Mouse (Mus musculus) intestine, embryonic 14.5 days (tissue): ENCODE measurements at regions not wholly inside any gene's neighbourhood (a gene's known extent, or its start where the extent isn't known, plus 50 kb on each side); places are given as distances from the start of the nearest gene placed in this dataset.

Experiments
- ATAC-seq: fragments of 200-750 bp; cut with Nextera tagmentation; replicated peaks from 2 replicates; pipeline ENCODE4 v1.8.0; 2017; ENCODE audit warnings: low read depth, moderate number of reproducible peaks, moderate TSS enrichment, moderate library complexity; ENCODE audit not compliant: low FRiP score, low TSS enrichment
- DNase-seq: peaks from one replicate; pipeline ENCODE4 v3.0.0-alpha.2; 2018; ENCODE audit warnings: low spot score
- H3K27ac ChIP-seq: fragments of 300-500 bp; sonication (generic); 2 replicates; pipeline ENCODE4 v1.5.1; 2014; ENCODE audit warnings: low read depth, mild to moderate bottlenecking, control low read depth
- H3K27me3 ChIP-seq: fragments of 300-500 bp; sonication (generic); replicated peaks from 2 replicates; pipeline ENCODE4 v1.6.1; 2014; ENCODE audit warnings: low read length, control low read depth; ENCODE audit not compliant: control insufficient read depth, insufficient read depth
- H3K36me3 ChIP-seq: fragments of 300-500 bp; sonication (generic); 2 replicates; pipeline ENCODE4 v1.6.1; 2014; ENCODE audit warnings: low read length, control low read depth; ENCODE audit not compliant: control insufficient read depth, insufficient read depth
- H3K4me1 ChIP-seq: fragments of 300-500 bp; sonication (generic); replicated peaks from 2 replicates; pipeline ENCODE4 v1.6.1; 2014; ENCODE audit warnings: low read length, control low read depth, mixed read lengths; ENCODE audit not compliant: control insufficient read depth, insufficient read depth
- H3K4me2 ChIP-seq: fragments of 300-500 bp; sonication (generic); 2 replicates; pipeline ENCODE4 v1.6.1; 2014; ENCODE audit warnings: low read length
- H3K4me3 ChIP-seq: fragments of 300-500 bp; sonication (generic); 2 replicates; pipeline ENCODE4 v1.5.1; 2014; ENCODE audit warnings: low read depth, low read length, control low read depth, mixed read lengths
- H3K9ac ChIP-seq: fragments of 300-500 bp; sonication (generic); 2 replicates; pipeline ENCODE4 v1.6.1; 2014; ENCODE audit warnings: mild to moderate bottlenecking, low read length
- H3K9me3 ChIP-seq: fragments of 300-500 bp; sonication (generic); 2 replicates; pipeline ENCODE4 v1.6.1; 2016; ENCODE audit warnings: low read length, control low read depth; ENCODE audit not compliant: control insufficient read depth
- WGBS: fragments of 180-500 bp; shearing (Covaris S2); extraction: QIAGEN DNeasy Blood & Tissue Kit; methylation state at CpG from one replicate; pipeline ENCODE4 v1.1.7; 2014; 5-methylcytosine and 5-hydroxymethylcytosine counted together

DNA sequence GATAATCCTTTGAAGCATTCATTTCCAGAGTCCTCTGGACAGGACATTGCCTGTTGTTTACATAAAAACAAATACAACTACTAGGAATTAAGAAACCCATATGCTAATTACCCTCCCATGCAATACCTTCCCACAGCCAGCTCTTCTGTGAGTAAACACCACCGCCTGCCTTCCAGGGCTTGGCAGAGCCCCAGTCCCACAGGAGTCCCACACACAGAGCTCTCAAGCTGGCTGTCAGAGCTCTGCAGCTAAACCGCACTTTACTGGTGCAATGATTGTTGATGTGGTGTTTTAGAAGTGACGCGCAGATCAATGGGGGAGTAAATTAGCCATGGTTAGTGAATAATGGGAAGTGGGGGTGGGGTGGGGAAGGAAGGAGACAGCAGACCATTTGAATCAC, 159.6 kb upstream of the Cd180 start:
- H3K4me2 ChIP-seq = no peak overlapping the region
- H3K9ac ChIP-seq = no peak overlapping the region
- no peaks in the 10 kb centered on the region for H3K27me3 ChIP-seq
- 22% methylated on average over 4 of the region's 4 CpGs for WGBS
- no peak overlapping the region for H3K4me3 ChIP-seq
- peak overlapping the region; percentile 7; the same call in 1 of the 2 replicates for H3K27ac ChIP-seq
- no peaks in the 10 kb centered on the region for H3K36me3 ChIP-seq
- H3K9me3 ChIP-seq = no peaks in the 10 kb centered on the region
- DNase-seq (no peak), ATAC-seq (no peak)
- H3K4me1 ChIP-seq = peaks cover 7% of the 10 kb centered on the region

GRCm38 (mm10) chr13:102537424-102538242, 155.7 kb upstream of the Cd180 start:
- 14% methylated on average over 19 of the region's 19 CpGs for WGBS
- no peak overlapping the region; the same call in 1 of the 2 replicates for H3K9ac ChIP-seq
- H3K4me2 ChIP-seq = peak overlapping the region; percentile 46
- H3K27ac ChIP-seq = peak overlapping the region; percentile 10
- H3K9me3 ChIP-seq = no peaks in the 10 kb centered on the region
- peak; percentile 67 for DNase-seq
- peak; percentile 58; the same call in 1 of the 2 replicates for ATAC-seq
- peaks cover 7% of the 10 kb centered on the region for H3K4me1 ChIP-seq
- H3K27me3 ChIP-seq = no peaks in the 10 kb centered on the region
- H3K4me3 ChIP-seq = peak overlapping the region; percentile 19; the same call in 1 of the 2 replicates
- no peaks in the 10 kb centered on the region for H3K36me3 ChIP-seq

GRCm38 (mm10) chr13:102540436-102540835, 152.9 kb upstream of the Cd180 start:
- no peak overlapping the region for H3K27ac ChIP-seq
- 73% methylated on average over 4 of the region's 4 CpGs for WGBS
- DNase-seq (no peak), ATAC-seq (no peak)
- H3K27me3 ChIP-seq = no peaks in the 10 kb centered on the region
- no peak overlapping the region for H3K9ac ChIP-seq
- no peaks in the 10 kb centered on the region for H3K9me3 ChIP-seq
- peaks cover 7% of the 10 kb centered on the region for H3K4me1 ChIP-seq
- H3K4me3 ChIP-seq = no peak overlapping the region
- no peaks in the 10 kb centered on the region for H3K36me3 ChIP-seq
- H3K4me2 ChIP-seq = no peak overlapping the region

DNA sequence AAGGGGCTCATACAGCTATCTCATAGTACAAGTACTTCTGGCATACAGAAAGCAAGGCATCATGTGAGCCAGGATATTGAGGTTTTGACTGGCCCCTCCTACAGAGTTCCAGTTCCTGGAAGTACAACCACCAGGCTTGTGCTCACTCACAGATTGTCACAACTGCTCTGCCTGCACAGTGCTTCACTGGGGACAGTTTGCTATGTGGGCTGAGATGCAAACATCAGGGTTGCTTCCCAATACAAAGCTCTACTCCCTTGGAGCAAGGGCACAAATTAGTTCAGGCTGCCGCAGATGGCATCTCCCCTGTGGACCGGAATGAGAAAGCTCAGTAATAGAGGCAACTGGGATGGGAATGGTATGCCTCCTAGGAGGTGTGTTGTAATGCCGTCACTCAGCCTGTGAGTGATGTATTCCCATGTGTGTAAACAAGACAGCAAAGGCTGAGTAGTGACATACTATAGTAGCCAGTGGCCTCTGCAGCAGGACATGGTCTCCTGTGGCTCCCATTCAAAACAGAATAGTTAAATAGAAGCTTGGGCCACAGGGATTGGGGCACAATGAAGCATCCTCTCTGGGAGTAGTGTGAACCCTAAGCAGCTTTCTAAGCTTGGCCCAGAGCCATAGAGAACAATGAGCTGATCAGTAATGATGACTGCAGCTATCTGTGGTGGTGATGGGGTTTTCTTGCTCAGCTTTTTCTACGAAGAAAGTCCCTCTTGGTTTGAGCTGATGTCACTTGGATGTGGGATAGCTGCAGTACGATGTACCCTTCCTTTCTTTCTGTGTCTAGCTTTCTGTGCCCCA, 148.8 kb upstream of the Cd180 start:
- no peaks in the 10 kb centered on the region for H3K9me3 ChIP-seq
- no peaks in the 10 kb centered on the region for H3K27me3 ChIP-seq
- no peak overlapping the region for H3K27ac ChIP-seq
- ATAC-seq (no peak), DNase-seq (no peak)
- H3K36me3 ChIP-seq = no peaks in the 10 kb centered on the region
- 73% methylated on average over 5 of the region's 5 CpGs for WGBS
- H3K4me2 ChIP-seq = no peak overlapping the region
- H3K4me3 ChIP-seq = no peak overlapping the region
- H3K9ac ChIP-seq = no peak overlapping the region
- peaks cover 6% of the 10 kb centered on the region; the same call in 1 of the 2 replicates for H3K4me1 ChIP-seq

- H3K36me3 ChIP-seq = no peaks in the 10 kb centered on the region
- no peak overlapping the region for H3K9ac ChIP-seq
- H3K27me3 ChIP-seq = no peaks in the 10 kb centered on the region
- 22% methylated on average over 17 of the region's 17 CpGs for WGBS
- H3K4me2 ChIP-seq = no peak overlapping the region; the same call in 1 of the 2 replicates
- H3K27ac ChIP-seq = no peak overlapping the region
- ATAC-seq (0 out of 2 replicates have a peak, but pooled peaks have one; percentile 53), DNase-seq (no peak)
- H3K9me3 ChIP-seq = no peaks in the 10 kb centered on the region
- peaks cover 6% of the 10 kb centered on the region; the same call in 1 of the 2 replicates for H3K4me1 ChIP-seq
- H3K4me3 ChIP-seq = no peak overlapping the region
These were observed 147.3 kb upstream of the Cd180 start for GRCm38 (mm10) chr13:102545845-102546615.

GRCm38 (mm10) chr13:102548252-102548651, 145.1 kb upstream of the Cd180 start:
- WGBS = 60% methylated on average over 6 of the region's 6 CpGs
- Histone ChIP-seq H3K36me3 (no peaks in the 10 kb centered on the region), H3K4me3 (no peak overlapping the region), H3K27ac (no peak overlapping the region), H3K4me2 (no peak overlapping the region), H3K9me3 (no peaks in the 10 kb centered on the region), H3K9ac (no peak overlapping the region), H3K4me1 (peaks cover 6% of the 10 kb centered on the region; the same call in 1 of the 2 replicates), H3K27me3 (no peaks in the 10 kb centered on the region)
- no peak for ATAC-seq
- DNase-seq = no peak

GRCm38 (mm10) chr13:102566846-102567572, 126.3 kb upstream of the Cd180 start:
- DNase-seq (no peak), ATAC-seq (no peak)

GRCm38 (mm10) chr13:102569580-102569979, 123.8 kb upstream of the Cd180 start:
- ATAC-seq = no peak
- 75% methylated on average over 3 of the region's 3 CpGs for WGBS

More at GRCm38 (mm10) chr13:102566846-102567572, 126.3 kb upstream of the Cd180 start:
- no peak overlapping the region for H3K4me3 ChIP-seq
- WGBS = 74% methylated on average over 3 of the region's 3 CpGs
- no peak overlapping the region for H3K27ac ChIP-seq
- H3K9me3 ChIP-seq = no peaks in the 10 kb centered on the region
- no peaks in the 10 kb centered on the region for H3K27me3 ChIP-seq
- no peak overlapping the region for H3K9ac ChIP-seq
- no peak overlapping the region for H3K4me2 ChIP-seq
- no peaks in the 10 kb centered on the region for H3K4me1 ChIP-seq
- H3K36me3 ChIP-seq = no peaks in the 10 kb centered on the region

More at GRCm38 (mm10) chr13:102569580-102569979, 123.8 kb upstream of the Cd180 start:
- H3K27ac ChIP-seq = no peak overlapping the region
- no peaks in the 10 kb centered on the region for H3K27me3 ChIP-seq
- no peaks in the 10 kb centered on the region for H3K4me1 ChIP-seq
- DNase-seq = no peak
- no peaks in the 10 kb centered on the region for H3K36me3 ChIP-seq
- no peak overlapping the region for H3K9ac ChIP-seq
- no peaks in the 10 kb centered on the region for H3K9me3 ChIP-seq
- H3K4me3 ChIP-seq = no peak overlapping the region
- no peak overlapping the region for H3K4me2 ChIP-seq
